ENCODE assay signal across 8 mouse cellular contexts in genomic region chr15:98934217-98934839, GRCm38 (mm10). TPM values are rescaled to one million over a fixed set of nuclear protein-coding genes. Genes with fewer than 3 reads are reported as not detected.
DNase-seq lines count a peak whose midpoint lies in the region; ATAC-seq and TF ChIP-seq lines count a peak whose summit lies in the region.

Gene Tuba1b, minus strand, starts transcription at chr15:98934565.

- peak; percentile 46; the same call in 1 of the 2 replicates for TF ChIP-seq POLR2A in testis, adult 2 months (IDR thresholded peaks at IDR 0.05; ENCODE audit: control insufficient read depth, low read depth, low read length)

- 0 out of 2 replicates have a peak, but pooled peaks have one; percentile 15 for TF ChIP-seq CTCF in liver, postnatal 0 days (IDR thresholded peaks at IDR 0.05; ENCODE audit: low read depth)
- no peak for TF ChIP-seq CTCF in testis, adult 2 months (IDR thresholded peaks at IDR 0.05; ENCODE audit: control insufficient read depth, insufficient read depth, insufficient replicate concordance, low read depth, low read length)

- TF ChIP-seq EP300 in liver, postnatal 0 days (IDR thresholded peaks at IDR 0.05; ENCODE audit: low read depth): no peak

- peak; percentile 72 for DNase-seq in ES-E14 (ENCODE audit: low read depth, low spot score)
- DNase-seq in cerebellum, adult 11 months: peak; percentile 92
- peak; percentile 95 to 96 for DNase-seq in heart, postnatal 14 days
- DNase-seq in layer of hippocampus, adult 11-12 months (ENCODE audit: low spot score): peak; percentile 92
- peak; percentile 94 for DNase-seq in liver, postnatal 0 days

- intact Hi-C loops in heart, postnatal 14 days (cut with DNase I): loop anchor here (1.0 to 2.0 kb wide), 2 partner anchors 19 to 58 kb away; partner anchors contain the start of genes Gm49450 and Tuba1a

- peak within 1 kb of the TSS; percentile 73 for H3K4me2 ChIP-seq in forebrain, embryonic 15.5 days (replicated peaks)
- peak within 1 kb of the TSS; percentile 84 for H3K4me2 ChIP-seq in liver, postnatal 0 days (ENCODE audit: low read depth, low read length)
- H3K4me2 ChIP-seq in neural tube, embryonic 13.5 days: peak within 1 kb of the TSS; percentile 98

- under 1% methylated on average over 56 of the region's 58 CpGs for WGBS in forebrain, embryonic 15.5 days
- under 1% methylated on average over 56 of the region's 58 CpGs for WGBS in liver, postnatal 0 days (ENCODE audit: insufficient replicate concordance)
- 0% methylated on average over 58 of the region's 58 CpGs for WGBS in neural tube, embryonic 13.5 days

- in situ Hi-C loops in ES-E14 (cut with MboI; ENCODE audit: low sequenced_read_pairs in 2 of 2, unreplicated experiment in 2 of 2): no loop called here

- ATAC-seq in forebrain, embryonic 15.5 days (replicated peaks): peak; percentile 89
- peak; percentile 95 for ATAC-seq in liver, postnatal 0 days
- peak; percentile 95 for ATAC-seq in neural tube, embryonic 13.5 days (ENCODE audit: low read depth)

- peaks cover 0 to 5% of the 10 kb centered on the region in 2 experiments; a peak in 2 of 4 replicates for H3K4me1 ChIP-seq in ES-E14 (ENCODE audit: control insufficient read depth in 2 of 2, insufficient read depth in 2 of 2, low read length in 2 of 2, poor library complexity in 1 of 2)
- H3K4me1 ChIP-seq in forebrain, embryonic 15.5 days: peaks cover 29% of the 10 kb centered on the region
- peaks cover 17% of the 10 kb centered on the region for H3K4me1 ChIP-seq in liver, postnatal 0 days (ENCODE audit: insufficient read depth)
- H3K4me1 ChIP-seq in neural tube, embryonic 13.5 days (replicated peaks): peaks cover 30% of the 10 kb centered on the region
- H3K4me1 ChIP-seq in testis, adult 2 months (ENCODE audit: control insufficient read depth, insufficient read depth, low read length): peaks cover 7% of the 10 kb centered on the region

- peaks cover 14% of the 10 kb centered on the region for H3K36me3 ChIP-seq in ES-E14 (ENCODE audit: control insufficient read depth, insufficient read depth, low read length, poor library complexity, severe bottlenecking)
- H3K36me3 ChIP-seq in forebrain, embryonic 15.5 days: peaks cover 11% of the 10 kb centered on the region
- H3K36me3 ChIP-seq in liver, postnatal 0 days (replicated peaks; ENCODE audit: insufficient read depth, low read length): peaks cover 10% of the 10 kb centered on the region
- peaks cover 11% of the 10 kb centered on the region for H3K36me3 ChIP-seq in neural tube, embryonic 13.5 days
- no peaks in the 10 kb centered on the region; the same call in 1 of the 2 replicates for H3K36me3 ChIP-seq in testis, adult 2 months (ENCODE audit: control insufficient read depth, insufficient read depth, low read length)

- no peaks in the 10 kb centered on the region for H3K9me3 ChIP-seq in ES-E14 (ENCODE audit: control insufficient read depth, insufficient read depth, low read depth, low read length)
- no peaks in the 10 kb centered on the region for H3K9me3 ChIP-seq in forebrain, embryonic 15.5 days
- no peaks in the 10 kb centered on the region for H3K9me3 ChIP-seq in liver, postnatal 0 days (ENCODE audit: low read length)
- no peaks in the 10 kb centered on the region for H3K9me3 ChIP-seq in neural tube, embryonic 13.5 days

- H3K9ac ChIP-seq in ES-E14 (ENCODE audit: insufficient read depth, low read depth, low read length, poor library complexity, severe bottlenecking): peak within 1 kb of the TSS; percentile 99
- H3K9ac ChIP-seq in forebrain, embryonic 15.5 days (replicated peaks): peak within 1 kb of the TSS; percentile 90
- H3K9ac ChIP-seq in liver, postnatal 0 days (replicated peaks): peak within 1 kb of the TSS; percentile 70
- peak within 1 kb of the TSS; percentile 93 for H3K9ac ChIP-seq in neural tube, embryonic 13.5 days

- peak within 1 kb of the TSS; percentile 90 to 95 for H3K4me3 ChIP-seq in ES-E14 (ENCODE audit: insufficient read depth in 1 of 2, low read depth in 1 of 2, low read length in 2 of 2, poor library complexity in 1 of 2, severe bottlenecking in 1 of 2)
- peak within 1 kb of the TSS; percentile 76 for H3K4me3 ChIP-seq in forebrain, embryonic 15.5 days
- H3K4me3 ChIP-seq in liver, postnatal 0 days (ENCODE audit: low read depth, low read length): peak within 1 kb of the TSS; percentile 63
- peak within 1 kb of the TSS; percentile 62 for H3K4me3 ChIP-seq in neural tube, embryonic 13.5 days
- H3K4me3 ChIP-seq in testis, adult 2 months (ENCODE audit: control insufficient read depth, low read depth, low read length): peak within 1 kb of the TSS; percentile 87

- peak within 1 kb of the TSS; percentile 99 for H3K27ac ChIP-seq in ES-E14 (ENCODE audit: insufficient read depth, low read depth, low read length, poor library complexity, severe bottlenecking)
- peak within 1 kb of the TSS; percentile 99 for H3K27ac ChIP-seq in forebrain, embryonic 15.5 days (replicated peaks)
- peak within 1 kb of the TSS; percentile 89 for H3K27ac ChIP-seq in liver, postnatal 0 days (ENCODE audit: low read depth)
- peak within 1 kb of the TSS; percentile 97 for H3K27ac ChIP-seq in neural tube, embryonic 13.5 days (replicated peaks)
- H3K27ac ChIP-seq in testis, adult 2 months (ENCODE audit: control insufficient read depth, insufficient read depth, low read depth, low read length): peak within 1 kb of the TSS; percentile 86

- H3K27me3 ChIP-seq in forebrain, embryonic 15.5 days: no peaks in the 10 kb centered on the region
- H3K27me3 ChIP-seq in liver, postnatal 0 days (ENCODE audit: insufficient read depth, low read length): no peaks in the 10 kb centered on the region
- H3K27me3 ChIP-seq in neural tube, embryonic 13.5 days: no peaks in the 10 kb centered on the region
- no peaks in the 10 kb centered on the region for H3K27me3 ChIP-seq in testis, adult 2 months (ENCODE audit: control insufficient read depth, insufficient read depth, low read length)

TF ChIP-seq in ES-E14, 5 proteins besides CTCF, POLR2A, EP300 and RAD21:
- no peak for TF ChIP-seq ZNF384 (IDR thresholded peaks at IDR 0.05; ENCODE audit: low read depth, low read length)
- TF ChIP-seq MAFK (IDR thresholded peaks at IDR 0.05; ENCODE audit: insufficient read depth, low read depth, low read length): no peak
- no peak for TF ChIP-seq ZC3H11A (IDR thresholded peaks at IDR 0.05; ENCODE audit: borderline replicate concordance, low read depth, low read length)
- TF ChIP-seq CHD2 (IDR thresholded peaks at IDR 0.05; ENCODE audit: low read depth, low read length): no peak
- TF ChIP-seq HCFC1 (IDR thresholded peaks at IDR 0.05; ENCODE audit: borderline replicate concordance, insufficient read depth, low read length): no peak

RNA-seq across cellular contexts. Expression of gene Tuba1b, which starts in this region (rescaled TPM):
- total RNA-seq in ES-E14 (2012; rRNA removed): 1,092 and 1,539 TPM in 2 replicates
- polyA plus RNA-seq in forebrain, embryonic 15.5 days (2015; fragmentation: Nextera tagmentation; extraction: Ambion mirVana): 1,138 and 1,204 TPM in 2 replicates
- total RNA-seq in heart, postnatal 14 days (2021): 100 to 1,000 TPM; 164 to 218 TPM
- 389 and 423 TPM in 2 replicates for polyA plus RNA-seq in liver, postnatal 0 days (2015; fragmentation: Nextera tagmentation; extraction: Ambion mirVana)
- polyA plus RNA-seq in neural tube, embryonic 13.5 days (2015; fragmentation: Nextera tagmentation; extraction: Ambion mirVana): 1,062 and 1,121 TPM in 2 replicates
- polyA plus RNA-seq in testis, adult 2 months (2012; rRNA removed): 124 and 148 TPM in 2 replicates

Comparison
In these comparisons a context has a peak if more than half of its experiments do, and no peak if none do; other contexts are left out.
1. Peak in every context shown above with its lines: DNase-seq, ATAC-seq, H3K4me3 ChIP-seq and H3K27ac ChIP-seq.